Mouse (Mus musculus): ENCODE measurements at regions not wholly inside any gene's neighbourhood (a gene's known extent, or its start where the extent isn't known, plus 50 kb on each side); places are given as distances from the start of the nearest gene placed in this dataset.

GRCm38 (mm10) chr14:72777927-72778560, 68.2 kb upstream of the Fndc3a start (continued):
- TF ChIP-seq RAD21 (IDR thresholded peaks at IDR 0.05; ENCODE audit: low read depth, low read length) (peak; percentile 21), MAZ (IDR thresholded peaks at IDR 0.05; ENCODE audit: low read depth, low read length) (peak; percentile 29; the same call in 1 of the 2 replicates), MYC (IDR thresholded peaks at IDR 0.05; ENCODE audit: low read depth, low read length) (peak; percentile 85; the same call in 1 of the 2 replicates), JUND (conservative IDR thresholded peaks at IDR 0.05; ENCODE audit: low read depth, low read length) (peak; percentile 98), USF2 (conservative IDR thresholded peaks at IDR 0.05; ENCODE audit: low read depth, low read length) (no peak), ZMIZ1 (IDR thresholded peaks at IDR 0.05; ENCODE audit: low read depth, low read length) (no peak), JUN (IDR thresholded peaks at IDR 0.05; ENCODE audit: insufficient read depth, low read depth, low read length) (peak; percentile 93), IRF4 (IDR thresholded peaks at IDR 0.05; ENCODE audit: low read depth, low read length) (peak; percentile 98), ZC3H11A (IDR thresholded peaks at IDR 0.05; ENCODE audit: low read depth, low read length) (no peak), ETS1 (conservative IDR thresholded peaks at IDR 0.05; ENCODE audit: low read depth, low read length) (peak; percentile 88), MAFK (IDR thresholded peaks at IDR 0.05; ENCODE audit: insufficient replicate concordance, low read length) (peak; percentile 59; the same call in 1 of the 2 replicates), EP300 (IDR thresholded peaks at IDR 0.05; ENCODE audit: low read length) (peak; percentile 93), KAT2A (IDR thresholded peaks at IDR 0.05; ENCODE audit: insufficient replicate concordance, low read length) (no peak), ELF1 (IDR thresholded peaks at IDR 0.05; ENCODE audit: low read depth, low read length) (peak; percentile 73; the same call in 1 of the 2 replicates), SMC3 (IDR thresholded peaks at IDR 0.05; ENCODE audit: low read depth, low read length) (peak; percentile 35), POLR2AphosphoS2 (IDR thresholded peaks at IDR 0.05; ENCODE audit: low read depth, low read length) (no peak), E2F4 (IDR thresholded peaks at IDR 0.05; ENCODE audit: insufficient replicate concordance, low read depth, low read length) (0 out of 2 replicates have a peak, but pooled peaks have one; percentile 39), USF1 (IDR thresholded peaks at IDR 0.05; ENCODE audit: low read depth, low read length) (no peak)

GRCm38 (mm10) chr14:72770237-72770636, 60.4 kb upstream of the Fndc3a start:
- H3K36me3 ChIP-seq (replicated peaks in 1 of 2; ENCODE audit: control insufficient read depth in 1 of 2, insufficient read depth in 1 of 2, low read length in 1 of 2) = no peaks in the 10 kb centered on the region
- no peaks in the 10 kb centered on the region for H3K27me3 ChIP-seq (replicated peaks)
- H3K9me3 ChIP-seq (replicated peaks; ENCODE audit: low read length) = peaks cover 5% of the 10 kb centered on the region
- no peak overlapping the region for H3K4me2 ChIP-seq (ENCODE audit: insufficient read depth, low read depth, poor library complexity, severe bottlenecking)
- in situ Hi-C loops (cut with MboI; ENCODE audit: low pct_ligation_motif_present, low pct_unique_long_range_greater_than_20kb, low sequenced_read_pairs) = no loop called here
- H3K4me3 ChIP-seq (replicated peaks in 1 of 3; ENCODE audit: low read depth in 2 of 3, low read length in 2 of 3, poor library complexity in 1 of 3) = no peak overlapping the region
- DNase-seq (ENCODE audit: extremely low read depth) = no peak
- no peak for TF ChIP-seq NELFE (IDR thresholded peaks at IDR 0.05; ENCODE audit: low read depth, low read length)
- no peak for TF ChIP-seq GABPA (IDR thresholded peaks at IDR 0.05; ENCODE audit: insufficient replicate concordance, low read depth, low read length)
- TF ChIP-seq CTCF (conservative IDR thresholded peaks at IDR 0.05 in 1 of 2, IDR thresholded peaks at IDR 0.05 in 1 of 2; ENCODE audit: low read depth in 2 of 2, low read length in 2 of 2) = no peak
- no peak for TF ChIP-seq E2F4 (IDR thresholded peaks at IDR 0.05; ENCODE audit: insufficient replicate concordance, low read depth, low read length)
- TF ChIP-seq UBTF (IDR thresholded peaks at IDR 0.05; ENCODE audit: low read depth, low read length) = no peak
- no peak for TF ChIP-seq RCOR1 (conservative IDR thresholded peaks at IDR 0.05; ENCODE audit: low read depth, low read length)
- TF ChIP-seq MEF2A (IDR thresholded peaks at IDR 0.05; ENCODE audit: borderline replicate concordance, low read depth, low read length) = no peak
- TF ChIP-seq IRF4 (IDR thresholded peaks at IDR 0.05; ENCODE audit: low read depth, low read length) = no peak
- no peak for TF ChIP-seq EP300 (IDR thresholded peaks at IDR 0.05; ENCODE audit: low read length)
- no peak for TF ChIP-seq POLR2AphosphoS2 (IDR thresholded peaks at IDR 0.05; ENCODE audit: low read depth, low read length)
- TF ChIP-seq HCFC1 (IDR thresholded peaks at IDR 0.05; ENCODE audit: low read depth, low read length) = no peak
- H3K9ac ChIP-seq (ENCODE audit: insufficient read depth, low read depth) = no peak overlapping the region
- no peaks in the 10 kb centered on the region for H3K79me2 ChIP-seq (replicated peaks; ENCODE audit: control insufficient read depth, extremely low read depth, insufficient read depth, poor library complexity, severe bottlenecking)
- dilution Hi-C loops (cut with MboI; ENCODE audit: extremely low pct_ligation_motif_present, extremely low pct_unique_long_range_greater_than_20kb, low sequenced_read_pairs) = no loop called here
- no peaks in the 10 kb centered on the region for H3K4me1 ChIP-seq (ENCODE audit: control insufficient read depth in 1 of 2, insufficient read depth in 2 of 2)
- no peak overlapping the region for H3K27ac ChIP-seq (ENCODE audit: insufficient read depth, low read depth)
